Mouse (Mus musculus) cerebellum, adult 11-12 months (tissue): ENCODE measurements around the gene Cdrt4.

Experiments used
- DNase-seq: peaks from one replicate; pipeline ENCODE4 v3.0.0; 2022

Cdrt4 gene

DNA sequence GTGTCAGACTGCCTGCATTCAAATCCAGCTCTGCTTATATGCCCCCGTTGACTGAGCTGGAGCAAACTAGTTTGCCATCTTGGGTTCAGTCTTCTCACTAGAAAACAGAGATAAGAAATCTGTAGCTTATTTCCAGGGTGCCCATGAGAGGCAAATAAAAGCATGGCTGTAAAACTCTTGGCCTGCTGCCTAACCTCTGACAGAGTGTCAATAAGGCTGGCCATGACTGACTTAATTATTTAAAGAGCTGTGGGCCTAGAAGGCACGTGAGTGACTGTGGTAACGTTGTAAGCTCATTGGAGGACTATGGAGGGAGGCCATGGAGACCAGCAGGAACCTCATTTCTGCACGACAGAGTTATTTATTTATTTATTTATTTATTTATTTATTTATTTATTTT is 5.5 kb upstream of the Cdrt4 start:
- no peak for DNase-seq

DNA sequence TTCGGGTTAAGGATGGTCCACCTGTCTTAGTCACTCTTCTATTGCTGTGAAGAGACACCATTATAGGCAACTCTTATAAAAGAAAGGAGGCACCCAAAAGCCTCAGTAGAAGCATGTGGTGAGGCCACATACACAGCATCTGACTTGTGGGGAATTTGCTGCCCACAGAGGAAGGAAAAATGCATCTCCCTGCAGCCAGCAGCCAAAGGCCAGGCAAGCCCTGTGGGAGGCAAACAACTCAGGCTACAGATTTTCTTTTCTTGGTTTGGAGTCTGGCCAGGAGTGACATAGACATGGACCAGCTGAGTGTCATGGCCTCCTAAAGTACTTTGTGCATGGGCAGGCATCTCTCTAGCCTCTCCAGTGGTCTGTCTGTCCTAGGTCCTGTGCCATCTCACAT is 1.4 kb upstream of the Cdrt4 start:
- DNase-seq: no peak

DNA sequence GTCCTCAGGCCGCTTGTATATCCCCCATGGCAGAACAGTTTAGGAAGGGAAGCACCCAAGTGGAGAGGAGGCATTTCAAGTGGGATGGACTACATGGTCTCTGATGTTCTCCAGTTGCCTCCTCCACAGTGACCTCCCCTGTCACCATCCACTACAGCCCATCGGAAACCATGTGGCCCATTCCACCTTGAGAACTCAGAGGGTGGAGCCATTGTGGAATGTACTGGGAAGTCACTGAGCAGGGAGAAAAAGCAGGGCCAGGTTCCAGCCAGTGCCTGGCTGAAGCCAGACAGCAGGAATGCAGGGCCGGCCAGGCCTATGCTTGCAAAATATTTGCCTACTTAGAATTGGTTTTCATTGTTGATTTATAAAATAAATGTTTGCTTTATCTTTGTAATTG is 3.8 kb downstream of the Cdrt4 start:
- no peak for DNase-seq

DNA sequence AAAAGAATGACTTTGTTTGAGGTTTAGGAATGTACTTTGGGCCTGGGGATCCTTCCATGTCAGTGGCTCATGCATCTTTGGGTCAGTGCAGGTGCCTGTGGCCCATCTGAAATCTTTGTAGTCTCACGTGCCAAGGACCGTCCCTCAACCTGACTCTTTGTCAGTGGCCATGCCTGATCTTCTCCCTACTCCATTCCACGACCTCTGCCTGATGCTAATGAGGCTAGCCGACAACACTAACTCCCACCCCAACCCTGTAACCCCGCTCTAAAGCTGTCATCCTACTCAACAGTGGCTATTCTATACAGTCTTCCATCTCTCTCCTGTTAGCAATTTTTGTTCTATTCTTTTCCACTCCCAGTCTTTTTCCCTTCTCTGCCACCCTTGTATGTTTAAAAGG is 4.2 kb downstream of the Cdrt4 start:
- DNase-seq: no peak

DNA sequence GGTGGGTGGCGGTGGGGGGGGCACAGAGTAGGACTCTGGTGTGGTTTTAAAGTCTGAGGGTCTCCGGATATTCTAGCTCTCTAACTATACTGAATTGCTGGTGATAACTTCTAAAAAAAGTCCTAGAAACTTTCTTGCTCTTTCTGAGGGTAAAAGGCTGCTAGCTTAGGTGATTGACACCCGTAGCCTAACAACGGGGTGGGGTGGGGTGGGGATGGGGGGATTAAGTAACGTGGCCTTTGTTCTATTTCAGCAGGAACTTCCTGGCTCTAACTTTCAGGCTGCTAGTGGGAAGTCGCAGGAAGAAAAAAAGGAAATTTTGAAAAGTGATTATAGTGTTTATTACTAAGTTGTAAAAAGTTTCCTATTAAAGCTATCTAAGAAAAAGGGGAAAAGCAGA is 4.8 kb downstream of the Cdrt4 start:
- DNase-seq: no peak

DNA sequence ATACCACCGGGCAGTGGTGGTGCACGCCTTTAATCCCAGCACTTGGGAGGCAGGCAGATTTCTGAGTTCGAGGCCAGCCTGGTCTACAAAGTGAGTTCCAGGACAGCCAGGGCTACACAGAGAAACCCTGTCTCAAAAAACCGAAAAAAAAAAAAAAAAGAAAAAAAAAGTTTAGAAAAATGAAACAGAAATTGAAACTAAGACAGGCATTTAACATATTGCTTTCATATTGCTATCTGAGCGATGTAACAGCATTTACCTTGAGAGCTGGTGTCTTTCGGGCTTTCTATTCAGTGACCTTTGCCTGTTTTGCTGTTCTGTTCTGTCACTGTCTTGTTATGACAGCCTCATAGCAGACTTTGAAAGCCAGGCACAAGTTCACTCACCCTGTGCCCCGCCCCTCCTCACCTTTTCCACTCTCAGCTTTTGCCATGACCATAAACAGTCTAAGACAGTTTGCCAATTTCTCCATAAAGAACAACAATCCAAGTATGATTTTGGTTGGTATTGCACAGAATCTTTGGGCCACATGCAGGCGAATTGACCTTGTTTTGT is 6.7 kb downstream of the Cdrt4 start:
- DNase-seq: no peak

DNA sequence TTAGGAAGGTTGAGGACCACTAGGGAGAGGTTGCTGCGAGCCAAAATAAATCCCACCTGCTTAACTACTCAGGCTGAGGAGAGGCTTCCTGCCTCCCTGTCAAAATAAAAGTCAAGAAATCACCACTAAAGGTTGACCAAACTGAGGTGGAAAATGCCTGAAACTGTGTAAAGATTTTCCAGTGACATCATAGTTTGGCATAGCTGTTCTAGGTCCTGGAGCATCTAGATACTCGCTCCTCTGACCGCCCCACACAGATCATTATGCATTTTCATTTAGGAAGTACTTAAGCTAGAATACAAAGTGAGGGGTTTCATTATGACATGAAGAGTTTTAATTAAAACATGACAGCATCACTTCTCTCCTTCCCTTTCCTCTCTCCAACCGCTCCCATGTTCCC is 12.3 kb downstream of the Cdrt4 start:
- DNase-seq: no peak

DNA sequence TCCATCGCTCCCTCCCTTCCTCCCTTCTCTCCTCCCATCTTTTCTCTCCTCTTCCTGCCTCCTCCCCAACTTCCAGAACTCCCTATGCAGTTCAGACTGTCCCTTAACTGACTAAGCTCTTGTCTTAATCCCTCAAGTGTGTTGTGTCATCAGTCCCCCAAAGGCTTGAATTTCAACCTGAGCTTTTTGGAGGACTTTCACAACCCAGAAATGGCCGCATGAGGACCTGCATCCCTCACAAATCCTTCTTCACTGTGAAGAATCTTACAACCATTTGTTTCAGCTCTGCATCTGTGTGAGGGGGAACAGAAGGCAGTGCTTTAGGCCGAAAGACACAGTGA is 15.4 kb downstream of the Cdrt4 start:
- no peak for DNase-seq

DNA sequence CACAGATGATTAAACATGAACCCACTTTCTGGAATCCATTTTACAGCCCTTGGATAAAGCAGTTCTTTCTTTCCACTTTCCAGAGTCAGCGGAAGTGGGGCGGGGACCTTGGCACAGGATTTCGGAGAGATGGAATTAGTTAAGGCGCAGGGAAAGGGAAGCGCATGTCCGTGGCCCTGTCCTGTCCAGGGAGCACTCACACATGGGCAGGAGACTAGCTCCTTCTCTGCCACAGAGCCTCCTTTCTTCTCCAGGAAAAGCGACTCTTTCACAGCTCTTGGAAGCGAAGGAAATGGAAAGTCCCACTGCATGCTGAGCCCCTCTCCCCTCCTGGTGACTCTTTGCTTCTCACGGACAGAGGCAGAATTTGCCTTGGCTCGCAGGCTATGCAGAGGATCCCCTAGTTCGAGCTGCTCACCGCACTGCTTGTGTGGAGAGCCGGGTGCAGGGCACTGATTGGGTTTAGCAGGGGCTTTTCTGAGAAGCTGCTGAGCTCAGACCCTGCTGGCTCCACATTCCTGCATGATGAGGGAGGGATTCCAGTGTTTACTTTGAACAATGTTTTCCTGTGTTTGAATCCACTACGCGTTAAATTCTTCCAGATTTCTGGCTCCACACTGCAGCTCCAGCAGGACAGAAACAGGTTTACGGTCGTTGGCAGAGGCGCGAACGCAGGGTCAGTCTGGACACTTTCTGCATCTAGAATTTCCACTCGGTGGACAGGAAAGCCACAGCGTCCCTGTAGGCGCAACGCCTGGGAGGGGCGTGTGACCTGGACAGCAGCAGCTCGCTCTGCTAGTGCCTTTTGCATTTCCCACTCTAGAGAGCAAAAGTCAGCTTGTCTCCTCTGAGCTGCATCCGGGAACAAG is 16.0 kb downstream of the Cdrt4 start:
- DNase-seq: no peak

DNA sequence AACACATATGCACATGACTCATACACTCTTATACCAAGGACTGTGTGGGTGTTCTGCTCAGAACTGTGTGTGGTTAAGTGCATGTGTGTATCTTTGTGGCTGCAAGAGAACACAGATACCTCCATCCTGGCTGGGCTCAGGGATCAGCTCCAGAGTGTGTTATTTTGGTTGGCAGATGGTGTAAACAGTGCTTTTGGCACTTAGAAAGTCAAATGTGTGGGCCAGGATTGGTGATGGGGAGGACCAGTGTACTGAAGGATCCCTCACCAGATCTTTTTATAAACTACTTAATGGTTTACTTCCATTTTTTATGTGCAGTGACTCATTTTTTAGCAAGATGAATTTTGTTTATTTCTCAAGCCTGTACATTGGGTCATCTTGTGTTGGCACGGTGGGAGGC is 26.2 kb downstream of the Cdrt4 start:
- DNase-seq: no peak

DNA sequence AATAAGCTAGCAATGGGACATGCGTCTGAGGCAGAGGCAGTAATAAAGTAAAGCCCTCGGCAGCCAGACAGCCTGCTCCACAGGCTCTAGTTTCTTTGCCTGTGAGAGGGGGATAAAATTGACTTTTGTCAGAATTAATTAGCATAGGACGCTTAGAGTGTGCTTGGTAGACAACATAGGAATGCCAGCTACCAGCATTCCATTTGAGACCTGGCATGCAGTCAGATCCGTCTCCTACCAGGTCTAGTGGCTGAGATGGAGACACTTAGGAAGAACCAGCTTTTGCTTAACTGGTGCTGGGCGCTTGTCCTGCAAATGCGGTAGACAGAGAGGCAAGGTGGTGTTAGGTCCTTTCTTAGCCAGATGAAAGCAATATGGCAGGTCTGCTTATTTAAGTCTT is 27.9 kb downstream of the Cdrt4 start:
- no peak for DNase-seq

DNA sequence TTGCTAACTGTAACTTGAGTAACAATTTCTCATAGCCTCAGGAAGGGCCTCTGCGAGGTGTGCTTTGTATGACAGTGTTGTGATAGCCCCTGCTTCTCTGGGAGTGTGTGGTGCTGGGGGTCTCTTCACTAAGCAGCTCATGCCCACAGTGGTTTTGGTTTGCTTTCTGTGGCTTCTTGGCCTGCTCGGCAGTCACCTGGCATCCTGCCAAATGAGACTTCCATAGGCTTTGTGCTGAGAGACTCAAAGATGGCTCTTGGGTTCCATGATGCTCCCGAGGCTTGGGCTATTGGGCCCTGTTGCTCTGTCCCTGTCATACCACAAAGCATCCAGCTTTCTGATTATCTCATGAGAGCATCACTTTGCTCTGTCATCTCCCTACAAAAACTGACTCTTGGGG is 30.7 kb downstream of the Cdrt4 start:
- DNase-seq: no peak

DNA sequence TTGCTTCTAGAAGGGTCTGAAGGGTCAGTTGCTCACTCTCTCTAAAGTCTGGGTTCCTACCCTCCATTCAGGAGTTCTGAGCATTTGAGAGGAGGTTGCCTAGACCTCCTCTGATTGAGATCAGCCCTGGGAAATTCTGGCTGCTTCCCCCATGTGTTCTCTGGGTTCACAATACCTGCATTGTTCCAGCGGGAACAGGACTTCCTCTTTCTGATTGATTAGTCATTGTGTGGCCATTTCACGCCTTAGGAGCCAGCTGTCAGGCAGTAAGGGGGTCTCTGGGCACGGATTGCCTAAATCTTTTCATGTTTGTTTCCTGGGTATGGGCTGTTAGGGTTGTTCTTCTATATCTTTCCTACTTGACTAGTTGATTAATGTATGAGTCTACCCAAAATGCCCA is 32.8 kb downstream of the Cdrt4 start:
- no peak for DNase-seq

DNA sequence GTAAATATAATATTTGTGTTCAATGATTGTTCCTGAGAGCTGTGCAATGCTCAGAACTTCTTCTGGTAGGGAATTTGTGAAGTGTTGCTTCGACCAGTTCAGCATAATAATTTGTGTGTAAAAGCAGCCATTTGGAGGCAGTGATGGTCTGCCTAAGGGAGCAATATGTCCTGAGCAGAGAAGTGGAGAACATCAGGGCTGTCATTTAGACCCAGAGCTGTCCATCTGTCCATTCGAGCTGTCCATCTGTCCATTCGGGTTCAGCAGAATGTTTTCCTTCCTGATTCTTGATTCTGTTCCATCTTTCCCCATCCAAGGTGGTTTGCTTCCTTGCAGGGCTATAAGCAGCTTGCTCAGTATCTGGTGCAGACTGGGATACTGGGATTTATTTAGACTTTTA is 33.4 kb downstream of the Cdrt4 start:
- peak; percentile 36 for DNase-seq

DNA sequence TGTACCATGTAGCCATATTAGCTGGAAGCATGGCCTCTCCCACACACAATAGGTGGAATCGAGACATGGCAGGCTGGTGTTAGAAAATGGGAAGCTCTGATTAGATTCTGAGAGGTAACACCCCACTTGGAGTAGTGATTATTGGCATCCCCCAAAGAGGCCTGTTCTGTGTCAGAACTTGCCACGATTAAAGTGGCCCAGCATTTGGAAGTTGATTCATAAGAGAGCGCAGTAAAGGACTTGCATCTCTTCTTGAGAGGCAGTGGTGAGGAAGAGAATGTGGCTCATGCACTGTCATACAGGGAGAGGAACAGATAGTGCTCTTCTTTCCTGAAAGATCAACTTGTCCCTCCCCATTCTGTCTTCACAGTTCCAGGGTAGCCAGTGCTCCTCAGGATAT is 34.1 kb downstream of the Cdrt4 start:
- no peak for DNase-seq

DNA sequence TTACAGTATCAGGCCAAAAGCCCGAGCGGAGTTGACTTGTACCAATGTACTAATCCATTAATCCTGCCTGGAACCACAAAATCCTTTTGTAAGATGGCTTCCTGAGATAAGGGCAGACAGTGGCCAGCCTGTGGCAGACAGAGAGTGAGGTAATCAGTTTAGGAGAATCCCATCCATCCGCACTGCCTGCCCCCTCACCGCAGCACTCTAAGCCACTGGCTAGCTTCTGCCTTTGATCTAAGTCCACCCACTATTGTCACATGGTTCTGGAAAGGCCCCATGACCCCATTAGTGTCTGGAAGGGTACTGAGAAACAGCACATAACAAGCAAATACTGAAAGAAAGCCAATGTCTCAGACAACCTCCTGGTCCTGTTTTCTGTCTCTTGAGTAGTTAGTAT is 35.6 kb downstream of the Cdrt4 start:
- no peak for DNase-seq

DNA sequence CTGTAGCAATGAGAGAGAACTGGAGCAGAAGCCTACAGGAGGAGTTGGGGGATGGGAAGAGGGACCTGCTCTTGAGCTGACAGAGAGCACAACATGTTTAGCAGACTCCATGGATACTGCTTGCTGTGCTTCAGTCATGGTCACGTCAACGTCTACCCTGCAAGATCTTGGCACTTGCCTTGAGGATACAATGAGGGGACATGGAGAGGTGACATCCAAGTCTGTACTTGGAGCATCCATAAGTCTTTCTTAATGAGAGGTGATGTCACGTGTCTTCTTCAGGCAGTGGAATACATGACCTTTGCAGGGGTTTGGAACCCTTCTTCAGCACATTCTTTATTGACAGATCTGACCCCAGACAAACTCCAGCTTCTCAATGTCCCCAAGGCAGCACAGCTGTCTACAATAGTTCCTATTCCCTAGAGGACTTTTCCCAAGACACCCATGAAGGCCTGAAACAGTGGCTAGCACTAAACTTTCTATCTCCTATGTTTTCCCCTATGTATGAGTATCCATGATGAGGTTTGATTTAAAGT is 39.2 kb downstream of the Cdrt4 start:
- no peak for DNase-seq

DNA sequence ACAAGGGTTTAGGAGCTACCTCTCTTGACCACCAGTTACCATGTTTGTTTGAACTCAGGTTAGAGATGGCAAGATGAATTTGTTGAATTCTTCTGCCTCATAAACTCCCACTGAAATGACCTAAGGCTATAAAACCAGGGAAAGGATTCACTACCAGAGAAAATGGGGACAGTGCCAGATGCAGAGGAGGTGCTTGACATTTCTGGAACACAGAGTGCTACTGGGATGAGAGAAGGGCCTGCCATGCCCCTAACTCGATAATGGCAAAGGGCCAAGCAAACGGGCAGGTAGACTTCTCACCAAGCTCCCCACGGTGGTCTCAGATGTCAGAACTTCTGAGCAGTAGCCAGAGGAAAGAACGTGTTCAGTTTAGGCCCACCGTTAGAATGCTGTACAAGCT is 39.8 kb downstream of the Cdrt4 start:
- DNase-seq: no peak

DNA sequence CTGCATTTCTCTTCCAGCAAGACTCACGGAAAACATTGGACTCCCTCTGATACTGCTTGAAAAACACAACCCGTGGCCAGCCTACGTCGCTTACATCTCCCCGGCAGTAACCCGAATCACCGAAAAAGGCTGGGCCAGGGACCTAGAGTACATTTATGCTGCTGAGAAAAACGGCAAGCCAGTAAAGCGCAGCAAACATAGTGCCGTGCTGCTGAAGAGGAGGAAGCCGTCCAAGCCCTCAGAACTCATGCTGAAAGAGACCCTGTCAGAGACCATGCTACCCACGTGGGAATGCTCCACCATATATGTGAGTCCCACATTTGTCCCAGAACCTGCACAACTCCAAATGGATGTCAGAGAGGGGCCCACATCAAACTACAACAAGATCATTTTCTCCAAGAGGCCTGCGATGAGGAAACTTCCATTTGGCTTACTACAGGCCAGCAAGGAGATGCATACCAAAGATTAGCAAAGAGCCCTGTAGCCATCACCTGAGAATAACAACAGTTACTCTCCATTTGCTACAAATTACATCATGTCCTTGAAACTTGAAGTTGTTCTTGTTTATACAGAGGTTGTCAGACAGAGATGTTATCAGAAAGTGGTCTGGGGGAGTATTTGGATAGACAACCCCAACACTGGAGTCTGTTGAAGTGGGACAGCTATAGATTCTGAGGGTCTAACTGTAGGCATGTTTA is 41.7 kb downstream of the Cdrt4 start:
- no peak for DNase-seq

DNA sequence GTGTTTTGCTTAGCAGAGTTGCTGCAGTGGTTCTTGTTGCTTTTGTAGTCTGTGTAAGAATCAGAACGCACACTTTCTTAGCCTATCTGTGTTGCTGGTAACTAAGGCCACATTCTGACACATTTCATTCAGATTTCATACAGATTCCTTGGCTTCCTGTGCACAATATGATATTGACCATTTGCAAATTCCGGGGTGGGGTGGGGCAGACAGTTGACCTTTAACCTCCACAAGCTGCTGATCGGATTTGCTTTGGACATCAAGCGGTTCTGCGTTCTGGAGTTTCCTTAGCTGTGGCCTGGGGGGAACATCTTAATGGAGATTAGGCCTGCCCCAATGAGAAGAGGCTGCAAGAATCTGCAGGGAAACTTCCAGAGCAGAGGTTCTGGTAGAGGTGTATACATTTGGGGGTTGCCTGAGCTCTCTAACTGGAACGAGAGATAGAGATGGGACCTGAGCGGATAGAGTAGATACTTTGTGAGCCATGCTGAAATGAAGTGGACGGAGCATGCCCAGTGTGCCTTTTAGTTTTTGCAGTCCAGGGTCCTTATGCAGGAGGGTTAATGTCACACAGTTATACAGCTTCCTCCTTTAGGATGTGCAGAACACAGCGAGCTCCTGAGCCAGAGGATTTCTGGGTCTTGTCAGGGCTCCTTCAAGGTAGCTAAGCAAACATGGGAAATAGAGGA is 44.2 kb downstream of the Cdrt4 start:
- DNase-seq: no peak

DNA sequence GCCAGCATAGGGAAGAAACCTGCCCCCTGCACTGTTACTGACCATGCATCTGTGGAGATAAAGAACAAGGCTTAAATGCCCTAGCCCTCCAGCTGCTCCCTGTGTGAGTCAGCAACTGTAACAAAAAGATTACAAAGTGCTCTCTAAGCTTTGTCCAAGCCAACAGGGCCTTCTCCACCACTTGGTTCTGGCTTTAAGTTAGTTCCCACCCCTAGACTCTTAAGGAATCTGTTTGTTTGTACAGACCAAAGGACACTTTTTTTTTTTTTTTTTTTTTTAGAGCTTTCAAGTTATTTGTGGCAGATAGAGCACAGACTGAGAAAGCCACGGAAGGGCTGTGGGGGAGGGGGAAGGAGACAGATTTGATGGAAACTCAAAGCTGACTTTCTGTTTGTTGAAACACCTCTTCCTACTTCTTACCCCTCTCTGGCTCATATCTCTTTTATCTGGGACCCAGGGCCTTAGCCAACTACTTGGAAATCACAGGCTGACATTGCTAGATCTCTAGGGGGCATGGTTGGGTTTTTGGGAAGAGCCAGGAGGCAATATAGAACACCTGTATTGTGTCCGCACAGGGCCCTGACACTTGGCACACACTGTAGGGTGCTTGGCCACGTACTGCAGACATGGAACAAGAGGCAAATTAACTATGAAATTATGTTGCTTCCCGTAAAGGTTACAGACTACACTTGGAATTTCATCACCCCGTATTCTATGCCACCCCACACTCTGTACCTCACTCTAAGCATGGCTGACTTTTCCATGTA is 44.9 kb downstream of the Cdrt4 start:
- DNase-seq: no peak

DNA sequence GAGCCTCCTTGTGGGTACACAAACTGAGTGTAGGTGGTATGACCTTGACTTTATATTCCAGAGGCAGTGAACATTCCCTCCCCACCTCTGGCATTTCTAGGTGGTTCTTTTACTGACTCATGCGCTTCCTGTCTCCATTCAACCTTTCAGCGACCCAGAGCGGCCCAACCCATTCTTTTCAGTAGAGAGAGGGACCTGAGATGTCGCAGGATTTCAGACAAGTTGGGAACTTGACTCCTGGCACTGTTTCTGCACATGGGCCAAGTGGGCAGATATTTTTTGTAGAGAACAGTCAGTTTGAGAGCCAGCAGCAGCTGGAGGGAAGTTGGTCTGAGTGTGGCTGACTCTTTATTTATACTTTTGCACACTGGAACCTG is 45.5 kb downstream of the Cdrt4 start:
- no peak for DNase-seq
